Mouse (Mus musculus) adrenal gland, postnatal 36 days (tissue): Measurements from ENCODE around the gene 2310034G01Rik. TPM values are rescaled to one million over a fixed set of nuclear protein-coding genes. Genes with fewer than 3 reads are reported as not detected.

ENCODE experiments used
- DNase-seq, 2 experiments: peaks; one replicate each; pipeline ENCODE4 v3.0.0; 2021; ENCODE audit warnings: mixed read lengths in 1 of 2
- total RNA-seq, 2 experiments: library from RNA; stranded (reverse); gene quantifications; 2 replicates each; pipeline ENCODE4 v1.2.3; 2021

Gene 2310034G01Rik
- total RNA-seq, 2 experiments from 2014 or later = 1.3 TPM

DNA sequence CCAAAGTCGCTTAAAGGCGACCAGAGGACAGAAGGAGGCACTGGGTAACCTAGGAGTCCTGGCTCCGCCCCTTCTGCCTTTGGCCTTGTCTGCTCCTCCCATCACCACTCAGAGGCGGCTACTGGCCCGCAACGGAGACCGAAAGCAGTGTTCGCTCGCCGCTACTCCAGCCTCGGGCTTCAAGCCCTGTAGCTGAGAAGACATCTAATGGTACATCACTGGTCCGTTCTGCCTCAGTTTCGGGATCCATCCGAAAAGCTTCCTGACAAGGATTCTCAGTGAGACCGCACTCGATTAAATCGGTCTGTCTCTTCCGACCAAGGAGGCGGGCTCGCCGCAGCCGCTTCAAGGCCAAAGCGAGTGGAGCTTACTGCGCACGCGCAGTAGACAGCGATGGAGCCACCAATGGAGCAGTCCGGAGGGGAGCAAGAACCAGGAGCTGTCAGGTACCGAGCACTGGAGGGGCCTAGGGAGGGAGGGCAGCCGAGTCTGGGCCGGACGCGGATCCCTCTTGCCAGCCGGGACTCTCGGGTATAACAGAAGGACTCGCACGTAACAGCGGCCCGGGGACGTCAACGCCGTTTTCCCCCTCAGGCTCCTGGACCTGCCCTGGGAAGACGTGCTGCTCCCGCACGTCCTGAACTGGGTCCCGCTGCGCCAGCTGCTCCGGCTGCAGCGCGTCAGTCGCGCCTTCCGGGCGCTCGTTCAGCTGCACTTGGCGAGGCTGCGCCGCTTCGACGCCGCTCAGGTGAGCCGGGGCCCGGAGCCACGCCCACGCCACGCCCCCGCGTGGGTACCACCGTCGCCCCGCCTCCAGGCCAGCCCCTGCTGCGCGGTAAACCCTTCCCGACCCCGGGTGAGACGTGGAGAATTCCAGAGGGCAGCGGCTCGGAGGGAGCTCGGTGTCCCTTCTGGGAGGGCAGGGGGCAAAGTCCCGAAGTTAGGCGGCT lies 21.7 kb downstream of the 2310034G01Rik start, which contains the start of gene Fbxl15:
Fbxl15 (plus strand) TSS at position 104 of the 950 bp plus-strand sequence.
- DNase-seq = peak; percentile 94 to 95

DNA sequence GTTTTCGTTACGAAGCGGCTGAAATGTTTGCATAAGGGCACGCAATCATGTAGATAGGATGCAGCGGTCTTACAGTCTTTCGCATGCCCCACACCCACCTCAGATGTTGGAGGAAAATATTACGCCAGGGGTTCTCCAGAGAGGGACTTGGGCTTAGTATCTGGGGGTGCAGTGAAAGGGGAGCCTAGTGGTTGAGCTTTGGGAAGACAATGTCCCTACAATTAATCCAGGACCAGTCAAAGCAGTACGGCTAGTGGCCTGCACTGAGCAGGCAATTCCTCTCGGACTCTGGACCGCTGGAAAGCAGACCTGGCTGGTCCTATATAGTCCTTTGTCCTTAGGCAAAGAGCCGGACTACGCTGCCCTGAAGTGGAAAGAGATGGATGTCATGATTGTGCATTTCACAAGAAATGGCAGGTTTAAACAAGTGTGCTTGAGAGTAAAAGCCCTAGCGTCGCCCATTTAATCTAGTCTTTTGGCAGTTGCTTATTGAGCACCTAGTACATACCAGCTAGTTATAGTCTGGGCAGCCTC lies 22.5 kb downstream of the 2310034G01Rik start:
- no peak for DNase-seq

DNA sequence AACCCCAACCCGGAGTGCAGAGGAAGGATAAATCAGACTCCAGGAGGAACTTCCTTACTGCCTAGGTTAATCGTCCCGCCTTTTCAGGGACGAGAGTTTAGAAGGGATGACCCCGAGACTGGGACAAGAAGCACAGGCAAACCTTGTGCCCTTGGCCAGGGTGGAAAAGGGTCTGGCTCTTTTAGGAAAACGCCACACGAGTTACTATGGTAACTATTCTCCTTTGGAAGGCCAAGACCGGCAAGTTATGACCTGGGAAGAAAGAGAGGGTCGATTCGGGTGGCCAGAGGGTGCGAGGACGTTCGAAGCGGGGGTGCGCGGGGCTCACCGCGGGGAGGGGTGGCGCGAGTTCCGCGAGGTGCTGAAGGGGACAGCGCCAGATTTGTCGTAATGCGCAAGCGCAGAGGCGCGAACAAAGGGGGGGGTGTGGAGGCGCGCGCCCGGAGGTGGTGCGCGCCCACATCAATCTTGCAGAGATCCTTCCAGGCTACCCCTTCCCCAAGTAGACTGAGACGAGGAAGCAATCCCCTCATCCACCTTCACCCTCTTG lies 23.3 kb downstream of the 2310034G01Rik start, which contains the start of gene Psd:
Psd (minus strand) TSS at position 401 of the 550 bp plus-strand sequence.
- peak; percentile 77 for DNase-seq

DNA sequence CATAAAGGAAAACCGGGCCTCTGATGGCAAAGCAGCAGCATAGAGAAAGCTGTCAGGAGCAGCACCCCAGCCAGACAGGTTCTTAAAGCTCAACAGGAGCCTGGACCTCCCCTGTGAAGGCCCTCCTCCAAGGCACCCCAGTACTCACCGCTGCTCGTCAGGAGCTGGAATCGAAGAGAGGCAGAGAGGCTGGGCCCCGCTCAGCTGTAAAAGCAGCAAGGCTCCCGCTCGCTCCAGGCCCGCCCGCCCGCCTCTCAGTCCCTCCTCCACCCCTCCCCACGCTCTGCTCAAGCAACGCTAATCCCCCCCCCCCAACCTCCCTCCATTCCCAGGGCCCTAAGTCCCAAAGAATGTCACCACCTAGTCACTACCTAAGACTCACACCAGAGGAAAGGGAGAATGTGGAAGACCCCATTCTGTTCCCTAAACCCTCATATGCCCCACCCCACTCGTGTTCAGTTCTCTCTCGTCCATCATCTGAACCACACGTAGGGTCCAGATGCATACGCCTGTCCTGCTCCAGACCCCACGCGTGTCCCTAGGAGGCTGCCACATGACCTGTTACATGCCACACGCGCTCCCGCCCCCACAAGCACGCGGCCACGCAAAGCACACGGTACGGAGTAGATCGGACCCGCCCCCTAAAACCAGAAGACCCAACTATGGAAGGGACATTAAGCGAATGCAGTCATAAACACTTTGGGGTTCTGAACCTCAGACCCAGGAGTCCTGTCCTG lies 23.9 kb downstream of the 2310034G01Rik start:
- DNase-seq = no peak

DNA sequence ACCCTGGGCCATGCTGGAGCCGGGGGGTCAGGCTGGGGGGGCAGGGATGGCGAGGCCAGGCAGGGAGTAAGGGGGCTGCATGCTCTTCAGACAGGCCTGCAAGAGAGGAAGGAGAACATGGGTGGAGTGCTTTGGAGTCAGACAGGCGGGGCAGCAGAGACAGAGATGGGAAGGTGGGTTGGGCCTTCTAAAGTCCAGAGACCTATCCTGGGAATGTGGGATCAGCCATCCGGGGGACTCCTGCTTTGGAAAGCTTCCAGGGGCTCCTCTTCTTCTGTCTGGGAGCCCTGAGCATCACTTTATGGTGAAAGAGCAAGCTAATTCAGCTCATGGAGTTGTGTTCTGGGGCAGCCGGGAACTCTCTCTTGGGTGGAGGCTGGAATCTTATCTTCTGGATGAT lies 25.2 kb downstream of the 2310034G01Rik start:
- no peak for DNase-seq

DNA sequence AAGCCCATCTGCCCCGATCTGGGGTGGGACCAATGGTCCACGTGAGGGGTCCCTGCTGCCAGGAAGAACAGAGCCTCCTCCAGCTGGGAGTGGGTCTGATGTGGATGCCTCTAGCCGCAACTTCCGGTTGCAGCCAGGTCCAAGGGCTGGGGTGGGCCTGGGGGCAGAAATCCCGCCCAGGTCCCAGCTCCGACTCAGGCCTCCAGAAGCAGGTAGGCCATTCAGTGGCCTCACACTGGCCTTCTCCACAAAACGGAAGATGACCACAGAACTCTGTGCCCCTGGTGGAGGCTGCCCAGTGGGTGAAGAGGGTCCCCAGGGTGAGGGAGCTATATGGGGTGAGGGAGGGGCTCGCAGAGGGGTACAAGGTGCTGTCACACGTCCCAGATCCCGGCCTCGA lies 25.7 kb downstream of the 2310034G01Rik start:
- DNase-seq = no peak

DNA sequence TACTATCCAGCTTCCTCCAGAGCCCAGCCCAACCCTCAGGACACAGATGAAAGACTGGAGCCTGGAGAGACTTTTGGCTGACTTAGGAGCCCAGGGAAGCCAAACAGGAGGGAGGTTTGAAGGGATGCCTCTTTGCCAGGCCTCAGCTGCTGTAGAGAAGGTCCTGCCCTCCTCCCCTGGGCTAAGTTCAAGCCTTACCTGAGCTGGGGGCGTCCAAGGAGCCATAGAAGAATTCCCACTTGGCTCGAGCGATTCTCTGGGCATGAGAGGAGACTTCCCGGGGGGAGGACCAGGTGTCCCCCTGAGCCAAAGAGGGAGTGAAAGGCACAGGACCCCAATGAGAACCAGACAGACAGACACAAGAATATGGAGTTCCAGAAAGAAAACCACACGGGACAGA lies 26.4 kb downstream of the 2310034G01Rik start:
- DNase-seq = no peak

DNA sequence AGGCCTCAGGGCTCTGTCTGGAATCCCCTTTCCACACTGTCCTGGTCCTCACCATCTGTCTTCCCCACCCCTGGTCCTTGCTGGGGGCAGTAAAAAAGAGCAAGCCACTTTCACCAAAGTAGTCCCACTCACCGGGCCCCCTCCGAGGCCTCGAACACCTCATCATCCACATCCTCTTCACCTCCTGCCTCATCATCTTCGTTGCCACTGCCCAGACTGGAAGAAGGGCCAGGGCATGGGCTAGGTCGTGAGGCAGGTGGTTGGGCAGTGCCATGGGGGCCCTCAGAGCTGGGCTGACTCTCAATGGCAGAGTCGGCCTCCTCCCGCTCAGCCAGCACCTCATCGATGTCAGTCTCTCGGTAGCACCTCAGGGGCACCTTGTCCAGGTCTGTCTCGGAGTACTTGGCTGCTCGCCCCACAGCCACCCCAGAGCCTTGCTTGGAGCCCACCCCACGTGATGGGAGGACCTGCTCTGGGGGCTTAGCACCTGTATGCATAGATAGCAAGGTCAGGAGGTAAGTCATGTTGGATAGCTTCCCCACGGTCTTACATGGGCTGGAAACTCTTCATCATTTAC lies 27.0 kb downstream of the 2310034G01Rik start:
- no peak for DNase-seq

DNA sequence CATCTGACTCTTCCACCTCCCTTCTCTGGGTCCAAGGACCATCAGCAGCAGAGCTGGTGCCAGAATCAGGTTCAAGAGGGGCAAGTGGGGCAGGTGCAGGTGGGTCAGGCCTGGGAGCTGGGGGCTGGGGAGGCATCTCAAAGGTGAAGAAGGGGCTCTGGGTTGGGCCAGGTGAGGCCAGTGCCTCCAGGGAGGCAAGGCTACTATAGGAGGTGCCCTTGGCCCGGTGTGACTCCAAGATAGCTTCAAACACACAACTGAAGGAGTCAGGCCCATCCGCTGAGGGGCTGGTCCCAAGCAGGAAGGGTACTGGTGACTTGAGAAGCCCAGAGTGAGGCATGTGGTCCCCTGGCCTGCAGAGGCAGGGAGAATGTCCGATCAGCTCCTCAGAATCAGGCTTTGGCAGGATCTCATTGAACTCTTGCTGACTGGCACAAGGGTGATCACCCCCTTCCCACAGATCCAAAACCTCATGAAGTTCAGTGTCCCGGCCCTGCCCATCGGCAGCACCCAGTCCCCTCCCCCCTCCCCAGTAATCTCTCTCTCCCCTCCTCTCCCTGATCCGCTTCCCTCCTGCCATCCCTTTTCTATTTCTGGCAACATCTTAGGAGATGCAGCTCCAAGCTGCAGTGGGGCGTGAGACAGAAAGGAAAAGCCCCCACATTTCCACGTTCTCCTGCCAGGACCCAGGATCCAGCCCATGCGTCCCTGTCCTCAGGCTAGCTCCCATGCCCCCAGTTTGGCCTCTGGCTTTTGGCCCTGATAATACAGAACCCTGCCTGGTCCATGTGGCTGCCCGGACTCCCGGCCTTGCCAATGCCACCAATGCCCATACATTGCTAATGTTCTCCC lies 27.7 kb downstream of the 2310034G01Rik start:
- DNase-seq = no peak

DNA sequence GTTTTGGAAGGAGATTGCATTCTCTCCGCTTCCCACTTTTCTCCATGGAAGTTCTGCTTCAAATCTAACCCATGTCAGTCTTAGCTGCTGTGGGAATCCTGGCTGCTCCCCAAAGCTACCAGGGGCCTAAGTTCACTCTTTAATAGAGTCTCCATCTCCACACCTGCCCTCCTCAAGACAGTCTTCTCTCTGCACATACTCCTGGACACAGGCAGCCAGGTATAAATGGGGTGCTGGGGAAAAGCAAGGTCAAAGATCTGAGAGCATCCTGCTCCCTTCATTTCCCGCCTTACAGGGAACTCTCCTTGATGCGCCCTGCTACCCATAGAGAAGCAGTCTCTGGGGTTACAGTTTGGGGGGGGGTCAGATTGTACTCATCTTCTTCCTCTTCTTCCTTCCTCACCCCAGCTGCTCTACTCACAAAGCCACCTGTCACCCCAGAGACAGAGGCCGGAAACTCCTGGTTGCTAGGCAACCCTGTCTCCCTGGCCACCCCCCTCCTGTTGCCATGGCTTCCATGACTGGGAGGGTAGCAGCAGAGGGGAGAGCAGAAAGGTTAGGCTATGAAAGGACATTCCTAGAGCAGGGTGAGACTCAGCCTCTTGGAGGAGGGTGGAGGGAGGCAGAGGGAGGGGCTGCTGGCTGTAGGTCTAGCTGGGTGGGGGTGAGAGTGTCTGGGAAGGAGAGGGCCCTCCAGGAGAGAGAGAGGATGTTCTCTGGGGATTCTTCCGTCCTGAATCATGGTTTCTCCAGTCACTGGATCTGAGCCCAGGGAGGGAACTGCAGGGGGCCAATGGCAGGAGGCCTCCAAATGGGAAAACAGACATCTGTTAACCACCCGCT lies 28.8 kb downstream of the 2310034G01Rik start:
- no peak for DNase-seq

DNA sequence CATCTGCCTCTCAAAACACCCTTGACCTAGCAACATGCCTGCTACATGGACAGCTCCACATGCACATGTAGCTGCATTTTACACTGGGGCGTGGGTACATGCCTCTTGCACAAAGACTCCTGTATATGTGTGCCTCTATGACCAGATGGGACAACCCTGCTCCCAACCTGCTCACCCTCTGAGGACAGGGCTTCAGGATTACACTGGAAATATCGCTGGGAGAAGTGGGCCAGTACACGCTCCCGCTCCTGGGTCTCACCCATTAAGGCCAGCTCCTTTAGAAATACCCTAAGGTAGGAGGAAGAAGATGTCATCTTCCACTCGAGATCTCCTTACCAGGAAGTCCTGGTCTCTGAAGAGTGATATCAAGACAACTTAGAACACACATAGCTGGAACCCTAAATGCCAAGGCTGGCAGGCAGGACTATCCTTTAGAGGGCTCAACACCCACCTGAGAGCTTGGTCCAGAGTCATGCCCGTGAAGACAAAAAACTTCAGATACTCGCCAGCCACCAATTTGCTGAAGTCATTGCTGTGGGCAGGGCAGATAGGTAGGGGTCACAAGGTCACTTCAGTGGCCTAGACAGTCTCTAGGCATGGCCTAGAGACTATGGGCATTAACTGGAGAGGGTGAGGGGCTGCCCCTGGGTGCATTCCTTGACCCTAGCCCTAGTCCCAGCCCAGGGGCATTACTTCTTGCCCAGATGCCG lies 29.9 kb downstream of the 2310034G01Rik start:
- DNase-seq = no peak

DNA sequence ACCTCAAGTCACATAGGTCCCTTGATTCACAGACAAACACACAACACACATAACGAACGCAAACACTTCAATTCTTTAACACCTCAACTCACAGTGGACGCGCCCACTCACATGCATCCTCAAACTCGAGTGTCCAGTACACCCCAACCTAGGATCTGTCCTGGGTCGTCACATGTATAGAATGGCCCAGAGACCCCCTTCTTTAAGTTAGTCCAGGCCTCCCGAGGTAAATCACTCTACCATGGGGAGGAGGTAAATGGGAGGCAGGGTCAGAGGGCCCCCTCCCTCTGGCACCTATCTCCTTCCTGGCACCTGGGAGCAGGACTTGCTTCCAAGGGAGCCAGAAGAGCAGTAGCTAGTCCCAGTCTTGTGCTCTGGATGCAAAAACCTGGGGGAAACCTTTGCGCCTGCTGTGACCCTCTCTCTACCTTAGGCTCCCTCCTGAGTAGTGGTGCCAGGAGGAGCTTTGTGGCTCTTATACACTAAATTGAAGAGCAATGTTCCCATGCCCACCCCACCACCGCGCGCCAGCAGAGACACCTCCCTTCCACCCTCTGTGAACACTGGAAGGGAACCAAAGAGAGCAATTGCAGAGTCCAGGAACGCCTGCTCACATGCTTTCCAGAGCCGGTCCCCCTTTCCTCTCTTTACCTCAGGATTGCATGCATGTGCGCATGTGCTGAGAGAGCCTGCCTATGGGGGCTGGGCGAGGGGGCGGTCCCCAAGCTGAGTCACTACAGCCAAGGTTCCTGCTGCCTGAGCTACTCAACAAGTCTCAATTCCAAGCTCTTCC lies 31.3 kb downstream of the 2310034G01Rik start:
- DNase-seq = peak; percentile 93 to 94

DNA sequence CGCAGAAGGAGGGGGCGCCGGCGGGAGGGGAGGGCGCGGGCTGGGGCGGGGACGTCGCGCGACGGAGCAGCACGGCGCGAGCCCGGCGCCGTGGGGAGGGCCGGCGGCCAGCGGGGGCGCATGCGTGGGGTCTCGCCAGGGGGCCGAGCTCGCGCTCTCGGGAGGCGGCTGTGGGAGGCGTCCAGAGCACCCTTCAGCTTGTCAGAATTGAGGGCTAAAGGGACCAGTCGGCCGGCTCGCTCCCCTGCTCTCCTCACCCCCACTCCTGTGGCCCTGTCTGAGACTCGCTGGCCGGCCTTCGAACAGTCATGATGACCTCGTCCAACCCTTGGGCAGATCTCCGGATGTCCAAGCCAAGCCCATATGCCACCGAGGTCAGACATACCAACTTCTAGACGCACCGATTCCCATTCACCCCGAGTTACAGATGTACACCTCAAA lies 32.1 kb downstream of the 2310034G01Rik start:
- DNase-seq = peak; percentile 44 to 52

DNA sequence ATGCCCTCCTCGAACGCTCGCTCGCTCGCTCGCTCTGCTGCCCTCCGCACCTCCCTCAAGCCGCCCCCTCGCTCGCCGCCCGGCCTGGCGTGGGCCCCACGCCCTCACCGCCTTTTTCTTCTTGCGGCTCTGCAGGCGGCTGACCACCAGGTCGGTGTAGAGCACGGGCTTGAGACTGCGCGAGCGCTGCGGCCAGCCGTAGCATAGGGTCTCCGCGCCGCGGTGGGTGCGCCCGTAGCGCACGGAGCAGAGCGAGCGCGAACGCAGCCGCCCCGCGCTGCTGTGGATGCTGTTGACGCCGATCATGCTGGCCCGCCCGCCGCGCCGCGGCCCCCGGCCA lies 32.6 kb downstream of the 2310034G01Rik start:
- no peak for DNase-seq

DNA sequence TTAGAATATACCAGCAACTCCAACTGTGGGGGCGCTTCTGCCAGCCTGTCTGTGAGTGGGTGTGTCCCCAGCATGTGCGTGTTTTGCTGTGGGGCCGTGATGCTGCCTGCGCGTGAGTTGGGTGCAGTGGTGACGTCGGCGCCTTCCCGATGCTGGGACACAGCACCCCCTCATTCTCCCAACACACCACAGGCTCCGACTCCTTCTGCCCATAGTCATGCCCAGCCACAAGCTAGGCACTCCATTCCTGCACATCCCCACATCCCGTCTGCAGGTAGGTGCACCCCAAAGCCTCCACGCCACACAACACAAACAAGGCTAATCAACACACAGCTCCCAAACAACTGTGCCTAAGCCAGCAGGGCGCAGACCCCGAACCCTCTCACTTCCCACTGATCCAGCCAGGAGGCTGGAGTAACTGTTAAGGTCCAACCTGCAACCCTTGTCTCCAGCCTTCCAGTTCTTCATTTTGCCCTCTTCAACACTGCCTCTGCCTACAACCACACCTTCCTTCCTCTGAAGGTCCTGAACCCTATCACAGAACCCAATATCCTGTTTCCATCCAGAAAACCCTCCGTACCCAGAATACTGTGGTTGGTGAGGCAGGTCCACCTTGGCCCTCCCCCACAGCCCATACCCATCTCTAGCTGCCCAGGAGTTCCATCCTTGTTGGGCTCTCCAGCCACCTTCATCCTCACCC lies 33.1 kb downstream of the 2310034G01Rik start:
- no peak for DNase-seq

DNA sequence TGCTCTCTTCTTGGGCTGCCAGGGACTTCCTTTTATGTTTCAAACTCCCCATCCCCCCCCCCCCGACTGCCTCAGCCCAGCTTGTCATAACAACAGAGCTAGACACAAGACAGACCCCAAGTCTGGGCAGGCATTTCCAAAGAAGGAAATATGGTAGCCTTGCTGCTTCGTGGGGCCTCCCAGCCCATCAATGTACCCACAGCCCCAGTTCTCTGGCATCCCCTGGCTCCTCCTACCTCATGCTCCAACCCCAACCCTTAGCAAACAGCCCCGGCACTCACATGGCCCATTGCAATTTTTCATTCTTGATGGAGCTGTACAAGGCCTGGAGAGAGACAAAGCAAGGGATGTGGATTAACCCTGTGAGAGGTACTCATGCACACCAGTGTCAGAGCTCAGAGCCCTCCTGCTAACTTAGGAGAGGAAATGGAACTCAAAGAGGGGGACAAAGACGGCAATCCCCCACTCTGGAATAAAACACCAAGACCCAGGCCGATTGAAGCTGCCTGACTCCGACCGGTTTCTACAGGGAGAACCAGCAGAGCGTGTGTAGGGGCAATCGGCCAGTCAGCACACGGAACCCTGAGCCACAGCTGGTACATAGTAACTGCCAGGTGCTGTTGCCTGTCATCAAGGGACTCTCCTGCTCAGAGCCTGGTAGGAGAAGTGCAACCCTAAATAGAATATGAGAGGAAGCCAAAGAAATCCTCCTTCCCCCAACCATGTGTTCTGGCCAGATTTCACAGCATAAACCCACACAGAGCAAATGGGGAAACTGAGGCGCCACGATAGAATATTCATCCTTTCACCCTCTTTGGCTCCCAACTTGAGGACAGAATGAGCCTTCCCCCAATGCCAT lies 34.1 kb downstream of the 2310034G01Rik start:
- no peak for DNase-seq
